Mouse (Mus musculus) forebrain, postnatal 0 days (tissue): Measurements from ENCODE around the gene Ndufb2. TPM values are rescaled to one million over a fixed set of nuclear protein-coding genes. Genes with fewer than 3 reads are reported as not detected.

ENCODE experiments used
- ATAC-seq: fragments of 200-750 bp; cut with Nextera tagmentation; 2 replicates; pipeline ENCODE4 v1.8.0; 2017; ENCODE audit warnings: mild to moderate bottlenecking, moderate library complexity
- DNase-seq: peaks from one replicate; pipeline ENCODE4 v3.0.0-alpha.2; 2015
- H3K27ac ChIP-seq: fragments of 300-500 bp; sonication (generic); 2 replicates; pipeline ENCODE4 v1.5.1; 2014; ENCODE audit warnings: low read depth, mild to moderate bottlenecking, antibody characterized with exemption, low read length, moderate library complexity, mixed read lengths
- H3K27me3 ChIP-seq: fragments of 300-500 bp; sonication (generic); 2 replicates; pipeline ENCODE4 v1.6.1; 2014; ENCODE audit warnings: mild to moderate bottlenecking, low read length, mixed read lengths; ENCODE audit not compliant: insufficient read depth
- H3K36me3 ChIP-seq: fragments of 300-500 bp; sonication (generic); 2 replicates; pipeline ENCODE4 v1.6.1; 2014; ENCODE audit warnings: mild to moderate bottlenecking, moderate library complexity; ENCODE audit not compliant: insufficient read depth
- H3K4me1 ChIP-seq: fragments of 300-500 bp; sonication (generic); 2 replicates; pipeline ENCODE4 v1.6.1; 2014; ENCODE audit warnings: antibody characterized with exemption; ENCODE audit not compliant: insufficient read depth
- H3K4me2 ChIP-seq: fragments of 300-500 bp; sonication (generic); 2 replicates; pipeline ENCODE4 v1.6.1; 2014; ENCODE audit warnings: low read depth, mild to moderate bottlenecking, moderate library complexity
- H3K4me3 ChIP-seq: fragments of 300-500 bp; sonication (generic); 2 replicates; pipeline ENCODE4 v1.5.1; 2014; ENCODE audit warnings: low read depth, low read length, mixed read lengths
- H3K9ac ChIP-seq: fragments of 300-500 bp; sonication (generic); 2 replicates; pipeline ENCODE4 v1.6.1; 2014; ENCODE audit warnings: mild to moderate bottlenecking
- H3K9me3 ChIP-seq: fragments of 300-500 bp; sonication (generic); 2 replicates; pipeline ENCODE4 v1.6.1; 2016; ENCODE audit warnings: low read length
- CTCF ChIP-seq: sonication (generic); IDR thresholded peaks from 2 replicates; pipeline ENCODE4 v1.5.1; 2016; ENCODE audit warnings: antibody characterized with exemption, control low read depth, low read depth
- WGBS: fragments of 180-500 bp; shearing (Covaris S2); extraction: QIAGEN DNeasy Blood & Tissue Kit; methylation state at CpG from one replicate; pipeline ENCODE4 v1.1.7; 2014; 5-methylcytosine and 5-hydroxymethylcytosine counted together
- polyA plus RNA-seq: library from polyadenylated mRNA; unstranded; fragments of >200 nt; fragmentation: Nextera tagmentation; extraction: Ambion mirVana; gene quantifications from 2 replicates; pipeline ENCODE4 v1.2.1, GENCODE M21; 2015
- total RNA-seq: library from RNA; depleted of rRNA; stranded (reverse); fragments of >200 nt; gene quantifications from 2 replicates; pipeline ENCODE4 v1.2.3, GENCODE M21; 2014

Ndufb2 gene
- total and polyA plus RNA-seq, 2 experiments from 2014 or later, result 220 to 500 TPM

DNA sequence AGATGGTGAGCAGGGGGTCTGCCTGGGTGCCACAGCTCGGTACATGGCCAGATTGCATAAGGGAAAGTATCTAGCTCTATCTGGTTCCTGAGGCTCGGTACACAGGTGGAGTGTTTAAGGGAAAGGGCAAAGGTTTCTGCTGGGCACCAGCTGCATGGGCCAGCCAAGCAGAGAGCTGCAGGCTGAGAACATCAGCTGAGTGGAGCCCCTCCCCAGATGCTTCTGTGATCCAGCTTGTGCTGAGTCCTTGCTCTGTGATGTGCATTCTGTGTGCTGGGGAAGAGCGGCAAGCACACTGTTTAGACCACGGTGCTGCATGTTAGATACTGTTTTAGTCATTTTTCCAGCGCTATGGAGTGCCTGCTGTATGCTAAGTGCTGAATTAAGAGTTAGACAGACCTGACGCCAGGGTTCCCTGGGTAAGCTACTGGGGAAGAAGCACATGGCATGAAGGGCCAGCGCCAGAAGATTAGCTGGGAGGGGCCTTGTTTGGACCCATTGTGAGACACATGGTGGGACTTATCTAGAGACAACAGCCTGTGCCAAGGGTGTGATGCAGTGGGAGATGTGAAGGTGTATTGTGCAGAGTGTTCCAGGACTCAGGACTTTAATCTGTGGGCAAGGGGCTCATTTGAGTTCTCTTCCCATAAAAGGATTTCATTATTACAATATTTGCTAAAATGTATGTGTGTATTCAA lies 11.1 kb upstream of the Ndufb2 start:
- Histone ChIP-seq H3K4me2 (no peak overlapping the region), H3K9ac (no peak overlapping the region), H3K27ac (no peak overlapping the region), H3K36me3 (peaks cover 75% of the 10 kb centered on the region), H3K9me3 (no peaks in the 10 kb centered on the region), H3K4me3 (no peak overlapping the region), H3K4me1 (no peaks in the 10 kb centered on the region), H3K27me3 (no peaks in the 10 kb centered on the region)
- WGBS, result 84% methylated on average over 7 of the region's 7 CpGs
- no peak for TF ChIP-seq CTCF
- no peak for ATAC-seq
- no peak for DNase-seq

DNA sequence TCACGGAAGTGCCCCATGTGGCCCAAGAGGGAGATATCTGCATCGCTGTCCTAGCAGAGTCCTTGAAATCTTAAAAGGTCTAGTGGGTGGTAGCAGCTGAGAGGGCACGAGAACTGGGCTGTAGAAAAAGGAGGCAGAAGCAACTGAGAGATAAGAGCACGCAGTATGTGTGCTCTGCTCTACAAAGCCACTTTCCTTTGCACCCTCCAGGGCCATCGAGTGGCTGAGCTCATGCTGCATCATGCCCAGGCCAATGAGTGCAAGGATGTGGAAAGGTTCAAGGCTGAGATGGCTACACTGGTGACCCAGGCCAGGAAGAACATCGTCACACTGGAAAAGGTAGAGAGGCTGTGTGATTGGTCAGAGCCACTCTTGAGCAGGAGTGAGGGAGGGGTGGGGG lies 6.9 kb upstream of the Ndufb2 start, which contains the start of gene Gm42420:
Gm42420 (plus strand) TSS at position 237 of the 400 bp plus-strand sequence.
- no peaks in the 10 kb centered on the region for H3K4me1 ChIP-seq
- H3K4me3 ChIP-seq, result no peak within 1 kb of the TSS
- no peak within 1 kb of the TSS for H3K9ac ChIP-seq
- H3K27ac ChIP-seq, result no peak within 1 kb of the TSS
- H3K9me3 ChIP-seq, result no peaks in the 10 kb centered on the region
- DNase-seq, result no peak
- WGBS, result 97% methylated on average over 6 of the region's 6 CpGs
- peaks cover 77% of the 10 kb centered on the region for H3K36me3 ChIP-seq
- H3K4me2 ChIP-seq, result no peak within 1 kb of the TSS
- ATAC-seq, result no peak
- no peak for TF ChIP-seq CTCF
- no peaks in the 10 kb centered on the region for H3K27me3 ChIP-seq

DNA sequence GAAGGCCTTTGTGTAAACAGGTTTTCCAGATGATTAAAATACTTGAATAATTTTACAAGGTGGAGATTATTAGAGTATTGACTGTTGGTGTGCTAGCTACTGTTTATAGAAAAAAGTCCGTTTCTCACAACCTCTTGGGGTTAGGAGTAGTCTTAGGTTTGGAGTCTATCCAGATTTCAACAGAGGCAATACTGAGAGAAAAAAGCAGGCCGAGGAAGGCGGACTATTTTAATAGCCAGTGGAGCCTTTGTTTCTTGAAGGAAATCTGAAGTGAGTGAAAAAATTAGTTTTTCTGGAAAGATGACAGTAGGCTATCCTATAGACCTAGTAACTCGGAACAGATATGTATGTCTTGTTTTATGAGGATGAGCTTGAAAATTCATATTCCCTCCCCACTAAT lies 893 bp upstream of the Ndufb2 start:
- H3K4me1 ChIP-seq, result peaks cover 9% of the 10 kb centered on the region; the same call in 1 of the 2 replicates
- H3K9me3 ChIP-seq, result no peaks in the 10 kb centered on the region
- 91% methylated on average over 4 of the region's 4 CpGs for WGBS
- H3K4me2 ChIP-seq, result no peak overlapping the region
- H3K9ac ChIP-seq, result no peak overlapping the region
- TF ChIP-seq CTCF, result no peak
- ATAC-seq, result no peak
- H3K36me3 ChIP-seq, result peaks cover 37% of the 10 kb centered on the region
- H3K27me3 ChIP-seq, result no peaks in the 10 kb centered on the region
- H3K4me3 ChIP-seq, result no peak overlapping the region
- DNase-seq, result no peak
- no peak overlapping the region for H3K27ac ChIP-seq

DNA sequence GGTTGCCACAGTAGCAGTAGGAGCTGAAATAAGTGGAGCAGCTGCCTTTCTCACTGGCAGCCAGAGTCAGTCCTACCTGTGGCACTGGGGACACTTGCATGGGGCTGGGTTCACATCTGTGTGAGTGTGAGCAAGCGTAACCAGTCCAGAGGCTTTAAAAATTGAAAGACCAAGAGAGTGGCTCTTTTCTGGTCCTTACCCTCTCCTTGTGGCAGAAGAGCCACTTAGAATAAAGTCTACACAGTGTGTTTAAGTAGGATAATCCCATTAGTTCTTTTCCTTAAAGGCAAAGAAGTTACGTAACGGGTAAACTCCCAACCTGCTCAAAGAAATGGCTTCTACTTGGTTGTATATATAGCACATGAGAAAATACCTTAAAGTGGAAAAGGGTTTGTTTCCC lies 8.5 kb downstream of the Ndufb2 start:
- WGBS, result 92% methylated on average over 3 of the region's 3 CpGs
- ATAC-seq (no peak), DNase-seq (no peak)
- no peak overlapping the region for H3K4me2 ChIP-seq
- TF ChIP-seq CTCF, result no peak
- no peaks in the 10 kb centered on the region for H3K4me1 ChIP-seq
- no peak overlapping the region for H3K9ac ChIP-seq
- peaks cover 43% of the 10 kb centered on the region for H3K36me3 ChIP-seq
- no peak overlapping the region for H3K27ac ChIP-seq
- no peaks in the 10 kb centered on the region for H3K27me3 ChIP-seq
- no peaks in the 10 kb centered on the region for H3K9me3 ChIP-seq
- H3K4me3 ChIP-seq, result no peak overlapping the region

DNA sequence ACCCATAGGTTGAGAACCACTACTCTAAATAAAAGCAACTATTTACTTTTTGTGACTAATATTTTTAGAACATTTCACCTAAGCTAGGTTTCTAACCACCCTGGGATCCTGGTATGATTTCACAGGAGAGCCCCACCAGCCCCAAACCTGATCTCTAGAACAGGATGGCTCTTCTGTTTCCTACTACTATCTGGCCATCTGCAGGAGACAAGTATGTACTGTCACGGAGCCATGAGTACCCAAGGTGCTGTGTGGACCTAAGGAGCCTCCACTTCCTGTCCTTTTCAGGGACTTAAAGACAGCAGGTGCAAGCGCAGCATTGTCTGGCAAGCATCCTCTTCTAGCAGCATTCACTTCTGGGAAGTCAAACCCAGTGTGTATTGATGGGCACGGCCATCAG lies 9.5 kb downstream of the Ndufb2 start:
- ATAC-seq, result no peak
- H3K4me3 ChIP-seq, result no peak overlapping the region
- H3K27me3 ChIP-seq, result no peaks in the 10 kb centered on the region
- H3K27ac ChIP-seq, result no peak overlapping the region
- 87% methylated on average over 3 of the region's 3 CpGs for WGBS
- TF ChIP-seq CTCF, result no peak
- H3K36me3 ChIP-seq, result peaks cover 43% of the 10 kb centered on the region
- H3K9ac ChIP-seq, result no peak overlapping the region
- no peak for DNase-seq
- H3K4me2 ChIP-seq, result no peak overlapping the region
- H3K4me1 ChIP-seq, result no peaks in the 10 kb centered on the region
- H3K9me3 ChIP-seq, result no peaks in the 10 kb centered on the region

DNA sequence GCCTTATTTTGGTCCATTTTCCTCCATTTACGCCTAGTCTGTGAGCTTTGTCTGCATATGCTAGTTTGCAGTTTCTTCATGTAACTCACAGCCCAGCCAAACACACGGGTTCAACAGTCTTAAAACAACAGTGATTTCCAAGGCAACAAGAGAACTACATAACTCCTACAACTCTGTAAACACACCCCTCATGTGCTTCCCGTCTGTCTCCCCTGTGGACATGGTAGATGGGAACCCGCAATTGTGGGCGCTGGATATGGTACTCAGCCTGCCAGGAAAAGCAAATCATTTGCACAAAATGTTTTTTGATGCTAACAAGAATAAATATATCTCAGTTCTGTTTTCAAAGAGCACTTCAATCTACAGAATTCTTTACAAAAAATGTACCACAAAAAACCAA lies 12.2 kb downstream of the Ndufb2 start:
- no peaks in the 10 kb centered on the region for H3K4me1 ChIP-seq
- ATAC-seq, result no peak
- TF ChIP-seq CTCF, result no peak
- H3K9me3 ChIP-seq, result no peaks in the 10 kb centered on the region
- no peak overlapping the region for H3K4me2 ChIP-seq
- no peak overlapping the region for H3K27ac ChIP-seq
- no peaks in the 10 kb centered on the region for H3K27me3 ChIP-seq
- no peak overlapping the region for H3K9ac ChIP-seq
- peaks cover 25% of the 10 kb centered on the region for H3K36me3 ChIP-seq
- no peak for DNase-seq
- 73% methylated on average over 5 of the region's 5 CpGs for WGBS
- H3K4me3 ChIP-seq, result no peak overlapping the region

DNA sequence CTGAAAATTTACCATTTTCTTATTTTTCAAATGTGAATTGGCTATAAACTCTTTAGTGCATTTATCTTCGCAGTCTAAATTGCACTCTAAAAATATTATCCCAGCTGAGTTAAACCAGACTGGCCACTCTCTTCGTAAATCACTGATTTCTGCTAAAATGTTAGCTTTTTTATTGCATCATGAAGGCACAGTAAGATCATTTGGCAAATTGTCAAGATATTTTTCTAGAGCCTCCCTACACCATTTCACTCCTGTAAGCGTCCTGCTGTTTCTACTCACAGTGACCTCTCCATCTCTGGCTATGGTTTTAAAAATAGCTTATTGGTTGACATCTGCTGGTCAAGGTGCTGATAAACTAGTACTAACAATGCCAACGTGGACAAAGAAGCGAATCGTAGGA lies 13.7 kb downstream of the Ndufb2 start:
- H3K9me3 ChIP-seq, result no peaks in the 10 kb centered on the region
- DNase-seq, result no peak
- no peaks in the 10 kb centered on the region for H3K4me1 ChIP-seq
- no peak overlapping the region for H3K9ac ChIP-seq
- H3K36me3 ChIP-seq, result peaks cover 18% of the 10 kb centered on the region
- no peak overlapping the region for H3K4me2 ChIP-seq
- H3K27ac ChIP-seq, result no peak overlapping the region
- no peak overlapping the region for H3K4me3 ChIP-seq
- WGBS, result 87% methylated on average over 6 of the region's 6 CpGs
- no peak for TF ChIP-seq CTCF
- H3K27me3 ChIP-seq, result no peaks in the 10 kb centered on the region
- no peak for ATAC-seq
